Mouse (Mus musculus): ENCODE data around the gene Tnfrsf21.

Tnfrsf21 gene

GRCm38 (mm10) chr17:43134991-43135390, 118.6 kb downstream of the Tnfrsf21 start:
- no peak for DNase-seq

GRCm38 (mm10) chr17:43135398-43136265, 119.3 kb downstream of the Tnfrsf21 start:
- DNase-seq, result no peak

GRCm38 (mm10) chr17:43136720-43137119, 120.4 kb downstream of the Tnfrsf21 start:
- DNase-seq, result no peak

GRCm38 (mm10) chr17:43137838-43138237, 121.5 kb downstream of the Tnfrsf21 start:
- no peak for DNase-seq

GRCm38 (mm10) chr17:43138356-43138755, 122.0 kb downstream of the Tnfrsf21 start:
- no peak for DNase-seq

Measured in cerebellum, adult 8-10 months (tissue).